Mouse (Mus musculus) midbrain, embryonic 10.5 days (tissue): ENCODE results near the gene Tert. TPM values are rescaled to one million over a fixed set of nuclear protein-coding genes. Genes with fewer than 3 reads are reported as not detected.
A peak's percentile ranks its signal among the peaks of the same experiment; 100 is the strongest.

Experiments used
- DNase-seq: peaks from one replicate; pipeline ENCODE4 v3.0.0-alpha.2; 2017; ENCODE audit warnings: low spot score
- H3K27ac ChIP-seq: fragments of 300-500 bp; sonication (generic); replicated peaks from 2 replicates; pipeline ENCODE4 v1.5.1; 2016; ENCODE audit warnings: mild to moderate bottlenecking
- H3K27me3 ChIP-seq: fragments of 300-500 bp; sonication (generic); 2 replicates; pipeline ENCODE4 v1.6.1; 2016; ENCODE audit warnings: low read depth, mild to moderate bottlenecking; ENCODE audit not compliant: poor library complexity, severe bottlenecking
- H3K36me3 ChIP-seq: fragments of 300-500 bp; sonication (generic); 2 replicates; pipeline ENCODE4 v1.6.1; 2016; ENCODE audit warnings: mild to moderate bottlenecking, moderate library complexity
- H3K4me1 ChIP-seq: fragments of 300-500 bp; sonication (generic); 2 replicates; pipeline ENCODE4 v1.6.1; 2016
- H3K4me3 ChIP-seq: fragments of 300-500 bp; sonication (generic); 2 replicates; pipeline ENCODE4 v1.5.1; 2016; ENCODE audit warnings: mild to moderate bottlenecking, moderate library complexity
- H3K9me3 ChIP-seq: fragments of 300-500 bp; sonication (generic); replicated peaks from 2 replicates; pipeline ENCODE4 v1.6.1; 2016; ENCODE audit warnings: mild to moderate bottlenecking
- WGBS: fragments of 180-500 bp; shearing (Covaris S2); methylation state at CpG from one replicate; pipeline ENCODE4 v1.1.7; 2016; 5-methylcytosine and 5-hydroxymethylcytosine counted together
- polyA plus RNA-seq: library from polyadenylated mRNA; unstranded; fragments of >200 nt; fragmentation: Nextera tagmentation; extraction: Ambion mirVana; gene quantifications from 2 replicates; pipeline ENCODE4 v1.2.1, GENCODE M21; 2016

The Tert gene
- 5.0 and 5.7 TPM in 2 replicates for polyA plus RNA-seq

DNA sequence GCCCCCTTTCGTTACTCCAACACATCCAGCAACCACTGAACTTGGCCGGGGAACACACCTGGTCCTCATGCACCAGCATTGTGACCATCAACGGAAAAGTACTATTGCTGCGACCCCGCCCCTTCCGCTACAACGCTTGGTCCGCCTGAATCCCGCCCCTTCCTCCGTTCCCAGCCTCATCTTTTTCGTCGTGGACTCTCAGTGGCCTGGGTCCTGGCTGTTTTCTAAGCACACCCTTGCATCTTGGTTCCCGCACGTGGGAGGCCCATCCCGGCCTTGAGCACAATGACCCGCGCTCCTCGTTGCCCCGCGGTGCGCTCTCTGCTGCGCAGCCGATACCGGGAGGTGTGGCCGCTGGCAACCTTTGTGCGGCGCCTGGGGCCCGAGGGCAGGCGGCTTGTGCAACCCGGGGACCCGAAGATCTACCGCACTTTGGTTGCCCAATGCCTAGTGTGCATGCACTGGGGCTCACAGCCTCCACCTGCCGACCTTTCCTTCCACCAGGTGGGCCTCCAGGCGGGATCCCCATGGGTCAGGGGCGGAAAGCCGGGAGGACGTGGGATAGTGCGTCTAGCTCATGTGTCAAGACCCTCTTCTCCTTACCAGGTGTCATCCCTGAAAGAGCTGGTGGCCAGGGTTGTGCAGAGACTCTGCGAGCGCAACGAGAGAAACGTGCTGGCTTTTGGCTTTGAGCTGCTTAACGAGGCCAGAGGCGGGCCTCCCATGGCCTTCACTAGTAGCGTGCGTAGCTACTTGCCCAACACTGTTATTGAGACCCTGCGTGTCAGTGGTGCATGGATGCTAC lies at the start of gene Tert:
Gene Tert (plus strand): TSS at position 167 of the 805 bp plus-strand sequence.
- peaks cover 4% of the 10 kb centered on the region for H3K36me3 ChIP-seq
- H3K4me1 ChIP-seq: peaks cover 21% of the 10 kb centered on the region
- H3K4me3 ChIP-seq: peak within 1 kb of the TSS; percentile 73
- H3K9me3 ChIP-seq: no peaks in the 10 kb centered on the region
- DNase-seq: peak; percentile 67
- peaks cover 11% of the 10 kb centered on the region for H3K27me3 ChIP-seq
- peak within 1 kb of the TSS; percentile 85 for H3K27ac ChIP-seq
- 11% methylated on average over 47 of the region's 47 CpGs for WGBS

DNA sequence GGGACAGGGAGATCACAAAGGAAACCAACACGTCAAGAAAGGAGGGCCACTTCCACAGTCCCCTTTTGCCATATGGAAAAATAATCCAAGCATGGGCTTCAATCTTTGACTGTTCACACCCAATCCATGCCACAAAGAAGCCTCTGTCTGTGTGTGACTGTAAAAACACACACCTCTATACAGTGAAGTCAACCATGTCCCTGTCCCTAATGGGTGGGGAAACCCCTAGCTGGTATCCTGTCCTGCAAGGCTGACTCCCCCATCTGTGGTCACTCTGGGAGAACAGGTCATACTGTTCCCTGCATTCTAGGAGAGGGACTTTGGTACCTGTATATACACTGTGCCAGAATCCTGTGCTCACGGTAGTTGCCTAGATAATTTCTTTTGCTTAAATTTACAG lies 49.4 kb upstream of the Tert start:
- no peak for DNase-seq
- H3K27me3 ChIP-seq: no peaks in the 10 kb centered on the region
- 75% methylated on average over 2 of the region's 2 CpGs for WGBS
- H3K36me3 ChIP-seq: no peaks in the 10 kb centered on the region
- H3K9me3 ChIP-seq: no peaks in the 10 kb centered on the region
- H3K4me3 ChIP-seq: no peak overlapping the region
- H3K4me1 ChIP-seq: no peaks in the 10 kb centered on the region
- H3K27ac ChIP-seq: no peak overlapping the region

- Histone ChIP-seq H3K4me1 (no peaks in the 10 kb centered on the region), H3K27me3 (no peaks in the 10 kb centered on the region), H3K4me3 (no peak overlapping the region), H3K36me3 (no peaks in the 10 kb centered on the region), H3K27ac (no peak overlapping the region), H3K9me3 (no peaks in the 10 kb centered on the region)
- WGBS: 87% methylated on average over 3 of the region's 3 CpGs
- no peak for DNase-seq
Measured at GRCm38 (mm10) chr13:73591488-73591887, 35.2 kb upstream of the Tert start.

DNA sequence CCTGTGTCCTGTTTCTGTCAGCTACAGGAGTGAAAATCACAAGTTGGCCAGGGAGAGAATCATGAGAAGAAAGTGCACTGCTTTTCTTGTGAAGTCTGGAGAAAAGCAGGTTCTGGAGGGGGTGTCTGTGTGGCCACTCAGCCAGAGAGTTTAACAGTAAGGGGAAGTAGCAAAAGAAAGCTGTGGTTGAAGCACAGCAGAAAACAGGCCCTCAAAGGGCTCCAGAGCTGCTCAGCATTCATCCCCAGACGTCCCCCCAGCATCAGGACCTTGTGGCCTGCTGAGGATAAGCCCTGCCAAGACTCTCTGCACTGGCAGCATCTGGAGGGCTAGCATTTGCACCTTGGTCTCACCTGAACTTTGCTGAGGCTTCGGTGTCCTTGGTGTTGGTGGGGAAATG lies 34.2 kb upstream of the Tert start:
- H3K27me3 ChIP-seq: no peaks in the 10 kb centered on the region
- H3K9me3 ChIP-seq: no peaks in the 10 kb centered on the region
- H3K36me3 ChIP-seq: no peaks in the 10 kb centered on the region
- WGBS: 47% methylated on average over 2 of the region's 2 CpGs
- H3K27ac ChIP-seq: no peak overlapping the region
- no peaks in the 10 kb centered on the region for H3K4me1 ChIP-seq
- no peak overlapping the region for H3K4me3 ChIP-seq
- DNase-seq: no peak

DNA sequence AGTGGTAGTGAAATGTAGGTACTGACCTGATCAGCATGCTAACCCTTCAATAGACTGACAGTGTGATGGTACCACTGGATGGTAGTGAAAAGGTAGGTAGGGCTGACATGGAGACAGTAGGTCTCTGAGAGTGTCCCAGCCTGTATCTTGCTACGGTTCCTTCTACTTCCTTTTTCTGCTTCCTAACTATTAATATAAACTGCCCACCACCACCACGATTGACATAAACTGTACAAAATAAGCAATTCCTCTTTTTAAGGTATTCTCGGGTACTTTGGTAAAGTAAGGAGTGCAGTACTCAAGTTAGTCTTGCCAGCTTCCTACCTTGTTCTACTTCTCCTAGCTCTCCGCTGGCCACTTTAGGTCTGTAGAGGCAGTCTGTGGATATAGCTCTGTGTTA lies 30.4 kb upstream of the Tert start:
- H3K27ac ChIP-seq: no peak overlapping the region
- H3K9me3 ChIP-seq: no peaks in the 10 kb centered on the region
- DNase-seq: no peak
- no peaks in the 10 kb centered on the region for H3K27me3 ChIP-seq
- WGBS: 79% methylated on average over 4 of the region's 4 CpGs
- no peak overlapping the region for H3K4me3 ChIP-seq
- H3K36me3 ChIP-seq: no peaks in the 10 kb centered on the region
- no peaks in the 10 kb centered on the region for H3K4me1 ChIP-seq

DNA sequence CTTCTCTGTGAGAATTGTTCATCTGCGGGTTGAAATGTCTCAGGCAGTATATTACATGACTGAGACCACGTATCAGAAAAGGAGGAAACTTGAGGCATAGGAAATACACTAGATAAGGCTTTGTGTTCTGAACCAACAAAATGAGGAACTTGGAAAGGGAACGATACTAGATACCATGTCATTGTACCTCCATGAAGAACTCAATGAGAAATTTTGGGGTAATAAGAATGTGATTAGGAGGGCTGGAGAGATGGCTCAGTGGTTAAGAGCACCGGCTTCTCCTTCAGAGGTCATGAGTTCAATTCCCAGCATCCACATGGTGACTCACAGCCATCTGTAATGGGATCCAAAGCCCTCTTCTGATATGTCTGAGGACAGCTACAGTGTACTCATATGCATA lies 26.5 kb upstream of the Tert start:
- DNase-seq: no peak
- Histone ChIP-seq H3K4me3 (no peak overlapping the region), H3K9me3 (no peaks in the 10 kb centered on the region), H3K27ac (no peak overlapping the region), H3K4me1 (peaks cover 20% of the 10 kb centered on the region), H3K36me3 (no peaks in the 10 kb centered on the region), H3K27me3 (no peaks in the 10 kb centered on the region)
- WGBS: 82% methylated on average over 4 of the region's 4 CpGs

- peaks cover 22% of the 10 kb centered on the region for H3K36me3 ChIP-seq
- DNase-seq: no peak
- H3K9me3 ChIP-seq: no peaks in the 10 kb centered on the region
- peak overlapping the region; percentile 81 for H3K4me3 ChIP-seq
- peaks cover 24% of the 10 kb centered on the region for H3K4me1 ChIP-seq
- no peaks in the 10 kb centered on the region for H3K27me3 ChIP-seq
- peak overlapping the region; percentile 92 for H3K27ac ChIP-seq
- WGBS: 53% methylated on average over 4 of the region's 4 CpGs
Measured at GRCm38 (mm10) chr13:73603046-73603445, 23.7 kb upstream of the Tert start.

DNA sequence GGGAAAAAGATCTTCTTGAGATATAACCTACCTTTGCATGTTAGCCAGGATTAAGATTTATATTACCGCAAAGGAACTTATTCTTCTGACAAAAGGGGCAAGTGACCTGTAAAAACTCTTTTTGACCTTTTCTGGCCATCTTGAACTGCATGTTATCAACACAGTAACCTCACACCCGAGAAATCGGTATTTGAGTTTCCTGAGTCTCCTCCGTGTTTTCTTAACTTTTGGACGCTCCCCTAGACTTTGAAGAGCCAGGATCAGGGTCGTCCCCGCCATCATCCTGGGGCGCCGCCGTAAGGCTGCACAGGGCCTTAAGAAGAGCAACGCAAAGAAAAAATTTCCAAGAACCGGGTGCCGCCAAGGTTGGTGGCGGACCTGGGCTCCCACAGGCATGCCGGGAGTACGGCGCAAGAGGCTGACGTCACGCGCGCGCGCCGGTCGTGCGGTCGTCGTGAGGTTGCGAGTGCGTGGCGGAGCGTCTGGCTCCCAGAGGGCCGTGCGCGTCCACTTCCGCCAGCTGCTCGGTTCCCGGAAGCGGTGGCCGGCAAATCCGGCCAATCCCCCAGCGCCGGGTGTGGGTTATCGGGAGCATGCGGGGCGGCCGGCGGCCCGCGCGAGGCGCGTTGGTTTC lies 23.1 kb upstream of the Tert start, which contains the start of gene Clptm1l:
Gene Clptm1l (plus strand): TSS at position 485 of the 634 bp plus-strand sequence.
- peak; percentile 96 for DNase-seq
- peaks cover 27% of the 10 kb centered on the region for H3K36me3 ChIP-seq
- WGBS: under 1% methylated on average over 53 of the region's 53 CpGs
- no peaks in the 10 kb centered on the region for H3K9me3 ChIP-seq
- H3K4me1 ChIP-seq: peaks cover 24% of the 10 kb centered on the region
- peak within 1 kb of the TSS; percentile 92 for H3K27ac ChIP-seq
- no peaks in the 10 kb centered on the region for H3K27me3 ChIP-seq
- H3K4me3 ChIP-seq: peak within 1 kb of the TSS; percentile 81

- 3% methylated on average over 39 of the region's 39 CpGs for WGBS
- no peaks in the 10 kb centered on the region for H3K9me3 ChIP-seq
- H3K27me3 ChIP-seq: no peaks in the 10 kb centered on the region
- peak overlapping the region; percentile 81 for H3K4me3 ChIP-seq
- peaks cover 24% of the 10 kb centered on the region for H3K4me1 ChIP-seq
- H3K27ac ChIP-seq: peak overlapping the region; percentile 92
- H3K36me3 ChIP-seq: peaks cover 35% of the 10 kb centered on the region
- DNase-seq: no peak
Measured at GRCm38 (mm10) chr13:73604156-73604957, 22.4 kb upstream of the Tert start.

DNA sequence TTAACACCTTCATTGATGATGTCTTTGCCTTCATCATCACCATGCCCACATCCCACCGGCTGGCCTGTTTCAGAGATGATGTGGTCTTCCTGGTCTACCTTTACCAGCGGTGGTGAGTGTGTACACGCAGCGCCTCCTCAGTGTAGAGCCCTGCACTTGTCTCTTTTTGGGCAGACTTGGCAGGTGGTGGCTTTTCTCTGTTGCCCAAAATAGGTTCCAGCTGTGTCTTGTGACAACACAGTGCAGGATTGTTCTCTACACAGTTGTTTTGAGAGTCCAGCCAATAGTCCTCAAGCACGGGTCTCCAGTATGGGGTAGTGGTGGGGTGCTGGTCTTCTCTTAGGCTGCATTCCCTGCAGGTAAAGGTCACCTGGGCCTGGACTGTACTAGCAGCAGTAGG lies 8.3 kb upstream of the Tert start:
- 94% methylated on average over 5 of the region's 5 CpGs for WGBS

DNA sequence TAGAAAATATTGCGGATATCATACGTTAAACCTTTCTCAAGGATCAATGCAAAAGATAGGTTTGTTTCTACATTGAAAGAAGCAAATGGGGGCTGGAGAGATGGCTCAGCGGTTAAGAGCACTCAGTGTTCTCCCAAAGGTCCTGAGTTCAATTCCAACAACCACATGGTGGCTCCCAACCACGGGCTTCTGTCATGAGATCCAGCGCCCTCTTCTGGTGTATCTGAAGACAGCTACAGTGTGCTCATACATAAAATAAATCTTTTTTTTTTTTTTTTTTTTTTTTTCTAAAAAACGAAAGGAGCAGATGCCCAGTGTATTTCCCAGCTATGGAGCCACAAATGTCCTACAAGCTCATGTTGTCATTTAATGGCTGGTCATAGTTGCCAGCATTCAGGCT lies 6.1 kb upstream of the Tert start:
- H3K4me1 ChIP-seq: no peaks in the 10 kb centered on the region
- no peak overlapping the region for H3K27ac ChIP-seq
- H3K4me3 ChIP-seq: no peak overlapping the region
- H3K27me3 ChIP-seq: no peaks in the 10 kb centered on the region
- 73% methylated on average over 6 of the region's 6 CpGs for WGBS
- no peaks in the 10 kb centered on the region for H3K9me3 ChIP-seq
- no peak for DNase-seq
- H3K36me3 ChIP-seq: peaks cover 66% of the 10 kb centered on the region

More for the DNA sequence above, 8.3 kb upstream of the Tert start:
- no peak overlapping the region for H3K27ac ChIP-seq
- H3K9me3 ChIP-seq: no peaks in the 10 kb centered on the region
- H3K4me1 ChIP-seq: no peaks in the 10 kb centered on the region
- no peak for DNase-seq
- peaks cover 88% of the 10 kb centered on the region for H3K36me3 ChIP-seq
- no peaks in the 10 kb centered on the region for H3K27me3 ChIP-seq
- no peak overlapping the region for H3K4me3 ChIP-seq

- H3K4me1 ChIP-seq: peaks cover 21% of the 10 kb centered on the region
- 46% methylated on average over 6 of the region's 6 CpGs for WGBS
- no peak for DNase-seq
- peaks cover 10% of the 10 kb centered on the region for H3K36me3 ChIP-seq
- no peaks in the 10 kb centered on the region for H3K9me3 ChIP-seq
- H3K27me3 ChIP-seq: peaks cover 11% of the 10 kb centered on the region
- H3K27ac ChIP-seq: peak overlapping the region; percentile 85
- peak overlapping the region; percentile 73 for H3K4me3 ChIP-seq
Measured at GRCm38 (mm10) chr13:73626410-73626744, 334 bp upstream of the Tert start.
